Mouse (Mus musculus) neural tube, embryonic 14.5 days (tissue): Measurements from ENCODE around the gene Abcc8. TPM values are rescaled to one million over a fixed set of nuclear protein-coding genes. Genes with fewer than 3 reads are reported as not detected.

Experiments
- ATAC-seq: fragments of 200-750 bp; cut with Nextera tagmentation; 2 replicates; pipeline ENCODE4 v1.8.0; 2017; ENCODE audit warnings: low read depth, mild to moderate bottlenecking, moderate TSS enrichment, moderate library complexity
- H3K27ac ChIP-seq: fragments of 300-500 bp; sonication (generic); 2 replicates; pipeline ENCODE4 v1.5.1; 2014; ENCODE audit warnings: low read depth, mild to moderate bottlenecking, control low read depth, low read length, moderate library complexity, mixed read lengths
- H3K27me3 ChIP-seq: fragments of 300-500 bp; sonication (generic); 2 replicates; pipeline ENCODE4 v1.6.1; 2014; ENCODE audit warnings: low read length; ENCODE audit not compliant: control insufficient read depth, insufficient read depth
- H3K36me3 ChIP-seq: fragments of 300-500 bp; sonication (generic); 2 replicates; pipeline ENCODE4 v1.6.1; 2014; ENCODE audit warnings: low read length, mixed read lengths; ENCODE audit not compliant: control insufficient read depth, insufficient read depth
- H3K4me1 ChIP-seq: fragments of 300-500 bp; sonication (generic); 2 replicates; pipeline ENCODE4 v1.6.1; 2014; ENCODE audit warnings: low read length; ENCODE audit not compliant: control insufficient read depth, insufficient read depth
- H3K4me2 ChIP-seq: fragments of 300-500 bp; sonication (generic); 2 replicates; pipeline ENCODE4 v1.6.1; 2014; ENCODE audit warnings: mild to moderate bottlenecking, low read depth, low read length, control low read depth
- H3K4me3 ChIP-seq: fragments of 300-500 bp; sonication (generic); 2 replicates; pipeline ENCODE4 v1.5.1; 2014; ENCODE audit warnings: low read depth, low read length, control low read depth, mixed read lengths
- H3K9ac ChIP-seq: fragments of 300-500 bp; sonication (generic); replicated peaks from 2 replicates; pipeline ENCODE4 v1.6.1; 2014; ENCODE audit warnings: low read depth, mild to moderate bottlenecking, control low read depth, low read length, mixed read lengths
- H3K9me3 ChIP-seq: fragments of 300-500 bp; sonication (generic); 2 replicates; pipeline ENCODE4 v1.6.1; 2016; ENCODE audit warnings: low read length; ENCODE audit not compliant: control insufficient read depth
- WGBS: fragments of 180-500 bp; shearing (Covaris S2); extraction: QIAGEN DNeasy Blood & Tissue Kit; methylation state at CpG from one replicate; pipeline ENCODE4 v1.1.7; 2014; 5-methylcytosine and 5-hydroxymethylcytosine counted together
- polyA plus RNA-seq: library from polyadenylated mRNA; unstranded; fragments of >200 nt; fragmentation: Nextera tagmentation; extraction: Ambion mirVana; gene quantifications from 2 replicates; pipeline ENCODE4 v1.2.1, GENCODE M21; 2014

The Abcc8 gene
- polyA plus RNA-seq, 1 experiment from 2014 or later, result 15.7 TPM

GRCm38 (mm10) chr7:46110079-46110478 is 69.8 kb downstream of the Abcc8 start:
- Histone ChIP-seq H3K27me3 (no peaks in the 10 kb centered on the region), H3K4me3 (no peak overlapping the region), H3K9ac (no peak overlapping the region), H3K4me1 (peaks cover 15% of the 10 kb centered on the region), H3K4me2 (no peak overlapping the region), H3K36me3 (no peaks in the 10 kb centered on the region), H3K9me3 (no peaks in the 10 kb centered on the region), H3K27ac (no peak overlapping the region)
- ATAC-seq, result no peak
- WGBS, result 73% methylated on average over 3 of the region's 3 CpGs

DNA sequence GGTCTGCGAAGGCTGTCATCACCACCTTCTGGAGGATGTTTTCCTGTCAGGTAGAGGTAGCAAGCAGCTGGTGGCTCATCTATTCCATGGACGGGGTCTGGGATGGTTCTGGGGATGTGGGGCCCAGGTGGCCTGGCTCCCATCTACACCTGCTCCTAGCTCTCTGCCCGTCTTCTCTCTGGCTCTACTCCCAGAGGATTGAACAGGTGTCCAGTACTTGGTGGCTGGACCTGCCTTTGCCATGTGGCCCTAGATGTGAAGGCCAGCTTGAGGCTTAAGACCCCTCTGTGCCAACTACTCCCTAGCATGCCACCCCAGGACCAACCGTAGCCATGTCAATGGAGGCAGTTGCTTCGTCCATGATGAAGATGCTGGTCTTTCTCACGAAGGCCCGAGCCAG is 74.3 kb downstream of the Abcc8 start:
- no peak overlapping the region for H3K4me3 ChIP-seq
- H3K9me3 ChIP-seq, result no peaks in the 10 kb centered on the region
- no peak overlapping the region for H3K9ac ChIP-seq
- peaks cover 6% of the 10 kb centered on the region; the same call in 1 of the 2 replicates for H3K4me1 ChIP-seq
- no peaks in the 10 kb centered on the region for H3K36me3 ChIP-seq
- no peak overlapping the region for H3K4me2 ChIP-seq
- WGBS, result 89% methylated on average over 7 of the region's 7 CpGs
- no peak for ATAC-seq
- H3K27ac ChIP-seq, result no peak overlapping the region
- no peaks in the 10 kb centered on the region for H3K27me3 ChIP-seq

- Histone ChIP-seq H3K4me1 (peaks cover 6% of the 10 kb centered on the region; the same call in 1 of the 2 replicates), H3K9ac (no peak overlapping the region), H3K4me3 (no peak overlapping the region), H3K4me2 (no peak overlapping the region; the same call in 1 of the 2 replicates), H3K27ac (peak overlapping the region; percentile 16), H3K27me3 (no peaks in the 10 kb centered on the region), H3K36me3 (no peaks in the 10 kb centered on the region), H3K9me3 (no peaks in the 10 kb centered on the region)
- WGBS, result 68% methylated on average over 27 of the region's 27 CpGs
- no peak for ATAC-seq
Measured at GRCm38 (mm10) chr7:46104256-46104915, 75.4 kb downstream of the Abcc8 start.

DNA sequence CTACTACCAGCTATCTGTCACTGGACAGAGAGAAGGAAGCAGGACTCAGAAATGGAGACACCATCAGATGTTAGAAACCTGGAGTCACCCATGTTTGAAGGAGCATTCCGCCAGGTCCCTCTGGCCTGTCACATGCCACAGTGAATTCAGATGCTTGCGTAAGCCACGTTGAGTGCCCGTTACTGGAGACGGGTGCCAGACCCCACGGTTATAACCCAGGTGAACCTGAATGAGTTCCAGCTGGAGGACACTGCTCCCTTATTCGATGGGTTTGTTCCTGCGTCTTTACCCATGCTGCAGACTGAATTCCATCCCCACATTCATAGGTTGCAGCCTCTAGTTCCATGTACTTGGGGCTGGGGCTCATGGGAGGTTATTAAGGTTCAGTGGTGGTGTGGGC is 76.1 kb downstream of the Abcc8 start:
- Histone ChIP-seq H3K4me3 (no peak overlapping the region), H3K27me3 (no peaks in the 10 kb centered on the region), H3K36me3 (no peaks in the 10 kb centered on the region), H3K27ac (peak overlapping the region; percentile 52), H3K4me2 (no peak overlapping the region), H3K9ac (no peak overlapping the region), H3K9me3 (no peaks in the 10 kb centered on the region), H3K4me1 (peaks cover 6% of the 10 kb centered on the region; the same call in 1 of the 2 replicates)
- WGBS, result 85% methylated on average over 8 of the region's 8 CpGs
- ATAC-seq, result no peak

GRCm38 (mm10) chr7:46103075-46103591 is 76.7 kb downstream of the Abcc8 start:
- no peaks in the 10 kb centered on the region for H3K36me3 ChIP-seq
- 51% methylated on average over 8 of the region's 8 CpGs for WGBS
- H3K4me1 ChIP-seq, result peaks cover 6% of the 10 kb centered on the region; the same call in 1 of the 2 replicates
- peak overlapping the region; percentile 52 for H3K27ac ChIP-seq
- no peaks in the 10 kb centered on the region for H3K9me3 ChIP-seq
- no peak overlapping the region for H3K9ac ChIP-seq
- H3K4me3 ChIP-seq, result no peak overlapping the region
- no peaks in the 10 kb centered on the region for H3K27me3 ChIP-seq
- 0 out of 2 replicates have a peak, but pooled peaks have one; percentile 12 for ATAC-seq
- no peak overlapping the region for H3K4me2 ChIP-seq

DNA sequence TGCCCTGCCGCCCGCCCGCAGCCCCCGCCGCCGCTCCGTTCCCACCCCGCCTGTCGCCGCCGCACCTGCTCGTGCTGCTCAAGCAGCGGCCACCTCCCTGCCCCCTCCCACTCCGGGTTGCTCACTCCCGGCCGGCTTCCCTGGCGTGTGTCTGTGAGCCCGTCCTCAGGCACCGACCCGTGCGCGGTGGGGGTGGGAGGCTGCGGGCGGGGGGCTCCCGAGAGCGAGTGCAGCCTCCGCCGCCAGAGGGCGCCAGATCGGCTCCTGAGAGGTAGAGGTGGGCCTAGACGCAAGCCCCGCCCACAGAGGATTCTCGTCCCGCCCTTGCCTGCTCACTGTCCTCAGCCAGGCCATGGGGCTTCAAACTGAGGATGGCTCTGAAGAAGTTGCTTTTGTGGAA is 79.3 kb downstream of the Abcc8 start, which contains the start of gene Kcnj11:
Gene Kcnj11 (minus strand): TSS at position 202 of the 400 bp plus-strand sequence.
- Histone ChIP-seq H3K27me3 (no peaks in the 10 kb centered on the region), H3K4me1 (peaks cover 6% of the 10 kb centered on the region; the same call in 1 of the 2 replicates), H3K27ac (no peak within 1 kb of the TSS), H3K36me3 (no peaks in the 10 kb centered on the region), H3K4me2 (peak within 1 kb of the TSS; percentile 83), H3K9me3 (no peaks in the 10 kb centered on the region), H3K4me3 (peak within 1 kb of the TSS; percentile 48), H3K9ac (peak within 1 kb of the TSS; percentile 66)
- peak; percentile 81 for ATAC-seq
- under 1% methylated on average over 29 of the region's 34 CpGs for WGBS

DNA sequence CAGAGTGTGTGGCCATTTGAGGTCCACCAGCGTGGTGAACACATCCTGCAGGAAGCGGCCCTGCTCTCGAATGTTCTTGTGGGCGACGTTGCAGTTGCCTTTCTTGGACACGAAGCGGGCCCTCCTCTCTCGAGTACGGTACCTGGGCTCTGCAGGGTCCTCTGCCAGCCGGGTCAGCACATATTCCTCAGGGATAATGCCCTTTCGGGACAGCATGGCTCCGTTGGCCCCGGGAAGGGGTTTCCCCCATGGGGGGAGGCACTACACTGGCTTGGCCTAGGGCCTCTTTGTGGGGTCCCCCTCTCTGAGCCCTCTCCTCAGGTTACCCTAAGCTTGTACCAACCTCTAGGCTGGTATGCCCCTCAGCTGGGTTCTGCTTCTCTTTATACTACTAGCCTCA is 80.2 kb downstream of the Abcc8 start:
- Histone ChIP-seq H3K4me2 (peak overlapping the region; percentile 83), H3K4me1 (peaks cover 6% of the 10 kb centered on the region; the same call in 1 of the 2 replicates), H3K27me3 (no peaks in the 10 kb centered on the region), H3K27ac (no peak overlapping the region), H3K9ac (peak overlapping the region; percentile 66), H3K9me3 (no peaks in the 10 kb centered on the region), H3K4me3 (peak overlapping the region; percentile 48), H3K36me3 (no peaks in the 10 kb centered on the region)
- ATAC-seq, result no peak
- WGBS, result 85% methylated on average over 13 of the region's 13 CpGs

DNA sequence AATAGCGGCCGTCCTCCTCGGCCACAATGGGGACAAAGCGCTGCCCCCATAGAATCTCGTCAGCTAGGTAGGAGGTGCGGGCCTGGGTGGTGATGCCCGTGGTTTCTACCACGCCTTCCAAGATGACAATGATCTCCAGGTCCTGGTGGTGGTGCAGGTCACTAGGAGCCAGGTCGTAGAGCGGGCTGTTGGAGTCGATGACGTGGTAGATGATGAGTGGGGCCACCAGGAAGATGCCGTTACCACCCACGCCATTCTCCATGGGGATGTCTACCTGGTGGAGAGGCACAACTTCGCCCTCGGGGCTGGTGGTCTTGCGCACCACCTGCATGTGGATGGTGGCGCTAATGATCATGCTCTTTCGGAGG is 80.9 kb downstream of the Abcc8 start:
- Histone ChIP-seq H3K9me3 (no peaks in the 10 kb centered on the region), H3K9ac (no peak overlapping the region), H3K27me3 (no peaks in the 10 kb centered on the region), H3K36me3 (no peaks in the 10 kb centered on the region), H3K4me3 (no peak overlapping the region), H3K4me2 (no peak overlapping the region), H3K4me1 (0 out of 2 replicates have a peak, but pooled peaks cover 2% of the 10 kb centered on the region), H3K27ac (no peak overlapping the region)
- 95% methylated on average over 19 of the region's 19 CpGs for WGBS
- no peak for ATAC-seq

- no peak overlapping the region for H3K27ac ChIP-seq
- H3K36me3 ChIP-seq, result no peaks in the 10 kb centered on the region
- ATAC-seq, result no peak
- H3K9me3 ChIP-seq, result no peaks in the 10 kb centered on the region
- H3K4me2 ChIP-seq, result no peak overlapping the region
- whole genome bisulfite sequencing, result 87% methylated on average over 19 of the region's 19 CpGs
- no peaks in the 10 kb centered on the region for H3K27me3 ChIP-seq
- no peak overlapping the region for H3K9ac ChIP-seq
- no peak overlapping the region for H3K4me3 ChIP-seq
- H3K4me1 ChIP-seq, result no peaks in the 10 kb centered on the region
Measured at GRCm38 (mm10) chr7:46098221-46098918, 81.5 kb downstream of the Abcc8 start.
